Mouse (Mus musculus) forebrain, postnatal 0 days (tissue): ENCODE results near the gene Gimap8. TPM values are rescaled to one million over a fixed set of nuclear protein-coding genes. Genes with fewer than 3 reads are reported as not detected.

ENCODE experiments used
- ATAC-seq: fragments of 200-750 bp; cut with Nextera tagmentation; 2 replicates; pipeline ENCODE4 v1.8.0; 2017; ENCODE audit warnings: mild to moderate bottlenecking, moderate library complexity
- DNase-seq: peaks from one replicate; pipeline ENCODE4 v3.0.0-alpha.2; 2015
- H3K27ac ChIP-seq: fragments of 300-500 bp; sonication (generic); 2 replicates; pipeline ENCODE4 v1.5.1; 2014; ENCODE audit warnings: low read depth, mild to moderate bottlenecking, antibody characterized with exemption, low read length, moderate library complexity, mixed read lengths
- H3K27me3 ChIP-seq: fragments of 300-500 bp; sonication (generic); 2 replicates; pipeline ENCODE4 v1.6.1; 2014; ENCODE audit warnings: mild to moderate bottlenecking, low read length, mixed read lengths; ENCODE audit not compliant: insufficient read depth
- H3K36me3 ChIP-seq: fragments of 300-500 bp; sonication (generic); 2 replicates; pipeline ENCODE4 v1.6.1; 2014; ENCODE audit warnings: mild to moderate bottlenecking, moderate library complexity; ENCODE audit not compliant: insufficient read depth
- H3K4me1 ChIP-seq: fragments of 300-500 bp; sonication (generic); 2 replicates; pipeline ENCODE4 v1.6.1; 2014; ENCODE audit warnings: antibody characterized with exemption; ENCODE audit not compliant: insufficient read depth
- H3K4me2 ChIP-seq: fragments of 300-500 bp; sonication (generic); 2 replicates; pipeline ENCODE4 v1.6.1; 2014; ENCODE audit warnings: low read depth, mild to moderate bottlenecking, moderate library complexity
- H3K4me3 ChIP-seq: fragments of 300-500 bp; sonication (generic); 2 replicates; pipeline ENCODE4 v1.5.1; 2014; ENCODE audit warnings: low read depth, low read length, mixed read lengths
- H3K9ac ChIP-seq: fragments of 300-500 bp; sonication (generic); 2 replicates; pipeline ENCODE4 v1.6.1; 2014; ENCODE audit warnings: mild to moderate bottlenecking
- H3K9me3 ChIP-seq: fragments of 300-500 bp; sonication (generic); 2 replicates; pipeline ENCODE4 v1.6.1; 2016; ENCODE audit warnings: low read length
- CTCF ChIP-seq: sonication (generic); IDR thresholded peaks from 2 replicates; pipeline ENCODE4 v1.5.1; 2016; ENCODE audit warnings: antibody characterized with exemption, control low read depth, low read depth
- WGBS: fragments of 180-500 bp; shearing (Covaris S2); extraction: QIAGEN DNeasy Blood & Tissue Kit; methylation state at CpG from one replicate; pipeline ENCODE4 v1.1.7; 2014; 5-methylcytosine and 5-hydroxymethylcytosine counted together
- polyA plus RNA-seq: library from polyadenylated mRNA; unstranded; fragments of >200 nt; fragmentation: Nextera tagmentation; extraction: Ambion mirVana; gene quantifications from 2 replicates; pipeline ENCODE4 v1.2.1, GENCODE M21; 2015
- total RNA-seq: library from RNA; depleted of rRNA; stranded (reverse); fragments of >200 nt; gene quantifications from 2 replicates; pipeline ENCODE4 v1.2.3, GENCODE M21; 2014

The Gimap8 gene
- total and polyA plus RNA-seq, 2 experiments from 2014 or later: 0.46 to 2.2 TPM

DNA sequence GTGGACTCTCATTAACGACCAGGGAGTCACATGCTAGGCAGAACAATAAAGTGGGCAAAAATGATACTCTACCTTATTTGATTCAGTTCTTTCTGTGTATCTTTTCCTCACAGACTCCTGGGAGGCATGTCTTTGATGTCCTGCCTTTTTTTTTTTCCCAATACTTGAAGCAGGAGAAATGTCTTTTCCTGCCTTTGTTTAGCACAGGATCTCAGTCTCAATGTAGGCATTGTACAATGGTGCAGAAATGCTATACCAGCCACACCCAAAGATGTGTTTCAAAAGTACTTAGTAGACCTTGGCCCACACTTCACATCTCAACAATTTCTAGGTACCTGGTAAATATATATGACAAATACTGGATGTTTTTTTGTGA is 50.5 kb downstream of the Gimap8 start:
- 16% methylated on average over 1 of the region's 1 CpGs for WGBS
- no peak for ATAC-seq
- no peak overlapping the region for H3K4me2 ChIP-seq
- DNase-seq: no peak
- H3K36me3 ChIP-seq: no peaks in the 10 kb centered on the region
- TF ChIP-seq CTCF: no peak
- H3K9ac ChIP-seq: no peak overlapping the region
- H3K27ac ChIP-seq: no peak overlapping the region
- H3K9me3 ChIP-seq: no peaks in the 10 kb centered on the region
- H3K4me3 ChIP-seq: no peak overlapping the region
- H3K27me3 ChIP-seq: no peaks in the 10 kb centered on the region
- no peaks in the 10 kb centered on the region for H3K4me1 ChIP-seq

DNA sequence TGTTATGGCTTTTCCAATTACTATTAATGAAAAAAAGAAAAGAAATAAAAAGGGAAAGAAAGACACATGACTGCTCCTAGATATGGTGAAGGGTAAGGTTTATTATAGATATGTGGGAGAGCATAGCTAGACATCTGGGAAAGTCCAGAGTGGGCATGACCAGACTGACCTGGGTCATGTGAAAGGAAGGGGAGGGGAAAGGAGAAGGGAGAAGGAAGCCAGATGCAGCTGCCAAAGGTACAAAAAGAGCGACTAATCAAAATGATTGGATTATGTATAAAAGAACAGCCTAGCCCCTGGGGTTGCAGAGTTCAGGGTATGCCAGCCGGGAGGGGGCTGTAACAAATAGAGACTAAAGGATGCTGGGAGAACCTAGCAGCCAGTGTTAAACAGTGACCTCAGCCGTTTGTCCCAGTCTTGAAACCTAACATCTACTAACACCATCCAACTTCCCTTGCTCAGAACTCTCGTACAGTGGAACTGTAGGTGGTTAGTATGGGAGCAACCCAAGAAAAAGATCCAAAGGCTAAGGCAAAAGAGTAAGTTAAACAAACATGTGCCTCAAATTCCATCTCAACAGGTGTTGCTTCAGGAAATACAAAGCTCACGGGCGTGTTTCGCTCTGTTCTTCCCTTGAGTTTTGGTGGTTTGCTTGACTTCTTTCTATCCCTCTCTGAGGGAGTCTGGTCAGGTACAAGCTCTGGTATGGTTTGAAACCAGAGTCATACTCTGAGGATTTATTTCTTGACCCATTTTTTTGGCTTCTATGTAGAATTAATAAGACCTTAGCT is 51.2 kb downstream of the Gimap8 start:
- ATAC-seq: no peak
- no peaks in the 10 kb centered on the region for H3K36me3 ChIP-seq
- no peaks in the 10 kb centered on the region for H3K4me1 ChIP-seq
- H3K4me3 ChIP-seq: no peak overlapping the region
- 74% methylated on average over 7 of the region's 7 CpGs for WGBS
- no peaks in the 10 kb centered on the region for H3K27me3 ChIP-seq
- no peak overlapping the region for H3K27ac ChIP-seq
- H3K9me3 ChIP-seq: no peaks in the 10 kb centered on the region
- DNase-seq: no peak
- no peak for TF ChIP-seq CTCF
- no peak overlapping the region for H3K9ac ChIP-seq
- no peak overlapping the region for H3K4me2 ChIP-seq

DNA sequence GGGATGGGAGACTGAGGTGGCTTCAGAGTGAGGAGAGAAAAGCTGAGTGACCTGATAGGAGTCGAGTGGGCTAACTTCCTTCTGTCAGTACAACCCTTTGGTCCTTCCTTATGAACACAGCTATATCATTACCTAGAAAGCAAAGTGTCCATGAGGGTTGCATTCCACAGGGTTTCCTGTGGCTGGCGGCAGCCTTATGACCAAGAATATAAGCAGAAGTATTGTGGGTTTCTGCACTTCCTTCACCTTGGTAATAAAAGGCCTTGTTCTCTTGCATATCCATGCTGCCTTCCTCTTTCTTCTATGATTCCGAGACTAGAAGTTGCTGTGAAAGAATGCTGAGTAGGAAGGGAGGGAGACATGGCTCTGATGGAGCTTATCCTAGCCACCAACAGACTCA is 51.9 kb downstream of the Gimap8 start:
- Histone ChIP-seq H3K27me3 (no peaks in the 10 kb centered on the region), H3K4me1 (no peaks in the 10 kb centered on the region), H3K9ac (no peak overlapping the region), H3K27ac (no peak overlapping the region), H3K4me3 (no peak overlapping the region), H3K36me3 (no peaks in the 10 kb centered on the region), H3K4me2 (no peak overlapping the region), H3K9me3 (no peaks in the 10 kb centered on the region)
- ATAC-seq (no peak), DNase-seq (no peak)
- no peak for TF ChIP-seq CTCF
- WGBS: 83% methylated on average over 3 of the region's 3 CpGs

DNA sequence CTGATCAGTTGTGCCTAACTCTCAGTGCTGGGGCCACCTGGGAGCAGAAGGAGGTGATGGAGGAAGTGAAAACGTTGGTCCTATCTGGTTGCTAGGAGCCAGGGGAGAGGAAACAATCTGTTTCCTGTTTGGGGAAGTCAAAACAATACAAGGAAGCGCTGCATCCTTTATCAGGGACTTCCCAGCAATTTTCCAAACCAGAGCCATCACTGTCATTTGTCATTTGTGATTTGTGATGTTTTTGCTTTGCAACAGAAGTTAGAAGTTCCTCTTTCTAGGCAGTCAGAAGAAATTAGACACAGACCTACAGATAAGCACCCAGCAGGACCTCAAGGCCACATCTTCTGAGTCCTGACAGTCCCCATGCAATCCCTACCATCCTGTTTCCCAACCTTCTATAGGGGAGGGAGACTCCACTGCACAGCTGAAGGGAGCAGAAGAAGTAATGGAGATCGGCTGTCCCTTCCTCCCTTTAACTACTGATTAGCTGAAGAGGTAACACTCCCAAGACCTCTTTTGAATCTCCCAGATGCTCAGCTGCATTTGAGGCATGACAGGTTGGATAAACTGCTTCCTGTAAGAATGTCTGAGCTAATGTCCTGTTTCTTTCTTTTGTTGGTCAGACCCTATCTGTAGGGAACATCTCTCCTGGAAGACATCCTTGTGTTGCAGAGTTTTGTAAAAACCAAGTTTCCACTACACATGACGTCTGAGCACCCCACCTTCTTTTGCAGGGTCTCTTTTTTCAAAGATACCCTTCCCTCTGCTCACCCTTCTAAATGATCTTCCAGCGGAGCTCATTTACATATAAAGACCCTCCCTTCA is 53.4 kb downstream of the Gimap8 start:
- Histone ChIP-seq H3K9ac (no peak overlapping the region), H3K4me1 (no peaks in the 10 kb centered on the region), H3K4me3 (no peak overlapping the region), H3K27ac (no peak overlapping the region), H3K27me3 (no peaks in the 10 kb centered on the region), H3K36me3 (no peaks in the 10 kb centered on the region), H3K9me3 (no peaks in the 10 kb centered on the region), H3K4me2 (no peak overlapping the region)
- 60% methylated on average over 5 of the region's 5 CpGs for WGBS
- TF ChIP-seq CTCF: no peak
- DNase-seq (no peak), ATAC-seq (no peak)

DNA sequence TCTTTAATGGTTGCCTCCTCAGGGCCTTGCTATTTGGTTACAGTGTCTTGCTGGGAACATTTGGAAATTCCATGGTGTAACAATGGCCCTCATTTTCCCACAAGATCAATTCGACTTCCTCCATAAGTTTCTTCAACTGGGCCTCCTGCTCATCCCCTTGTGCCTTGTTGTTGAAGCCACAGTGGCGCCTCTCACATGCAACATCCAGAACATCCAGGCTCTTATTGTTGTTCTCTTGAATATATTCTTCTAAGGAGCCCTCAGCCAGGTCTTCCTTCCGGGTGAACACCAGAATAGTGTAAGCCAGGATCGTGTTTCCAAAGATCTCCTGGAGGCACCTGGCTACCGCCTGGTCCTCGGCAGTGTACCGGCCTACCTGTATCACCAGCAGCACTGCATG is 55.1 kb downstream of the Gimap8 start:
- no peak for ATAC-seq

DNA sequence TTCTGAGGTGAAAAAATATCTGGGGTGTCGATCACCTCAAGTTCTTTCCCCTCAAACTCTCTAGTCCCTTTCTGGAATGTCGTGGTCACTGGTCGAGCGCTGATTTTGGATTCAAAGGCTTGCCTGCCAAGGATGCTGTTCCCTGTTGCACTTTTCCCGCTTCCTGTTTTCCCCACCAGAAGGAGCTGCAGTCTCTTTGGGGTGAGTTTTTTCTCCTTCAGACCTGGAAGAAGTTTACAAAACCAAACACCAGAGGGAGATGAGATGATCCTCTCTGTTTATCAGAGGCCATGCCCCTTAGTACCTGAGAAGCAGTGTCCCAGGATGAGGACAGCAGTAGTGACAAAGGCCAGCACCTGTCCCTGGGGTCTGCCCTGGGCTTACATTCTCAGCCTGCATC is 55.6 kb downstream of the Gimap8 start:
- Histone ChIP-seq H3K27me3 (no peaks in the 10 kb centered on the region), H3K9me3 (no peaks in the 10 kb centered on the region), H3K4me1 (no peaks in the 10 kb centered on the region), H3K27ac (no peak overlapping the region), H3K9ac (no peak overlapping the region), H3K36me3 (no peaks in the 10 kb centered on the region), H3K4me3 (no peak overlapping the region), H3K4me2 (no peak overlapping the region)
- no peak for ATAC-seq
- WGBS: 74% methylated on average over 5 of the region's 5 CpGs
- no peak for DNase-seq
- TF ChIP-seq CTCF: no peak

More for the DNA sequence above, 55.1 kb downstream of the Gimap8 start:
- Histone ChIP-seq H3K4me2 (no peak overlapping the region), H3K9me3 (no peaks in the 10 kb centered on the region), H3K4me3 (no peak overlapping the region), H3K36me3 (no peaks in the 10 kb centered on the region), H3K27ac (no peak overlapping the region), H3K27me3 (no peaks in the 10 kb centered on the region), H3K9ac (no peak overlapping the region), H3K4me1 (no peaks in the 10 kb centered on the region)
- WGBS: 87% methylated on average over 7 of the region's 7 CpGs
- no peak for DNase-seq
- TF ChIP-seq CTCF: no peak

DNA sequence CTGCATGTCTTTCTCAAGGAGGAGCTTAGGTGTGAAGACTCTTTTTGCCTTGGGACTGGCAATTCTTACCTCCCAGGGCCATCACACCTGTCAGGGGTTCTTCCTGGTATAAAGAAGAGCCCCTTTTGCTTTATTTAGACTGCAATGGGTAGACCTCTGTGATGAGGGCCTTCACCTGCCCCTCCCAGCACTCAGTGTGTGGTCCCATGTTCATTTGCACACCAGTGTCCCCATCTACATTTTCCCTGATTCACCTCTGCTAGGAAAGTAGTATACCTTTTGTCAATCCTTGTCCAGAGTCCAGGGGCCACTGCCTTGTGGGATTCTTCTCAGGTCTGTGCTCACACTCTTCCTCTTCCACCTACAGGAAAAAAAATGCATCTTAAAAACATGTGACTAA is 57.1 kb downstream of the Gimap8 start:
- Histone ChIP-seq H3K9ac (no peak overlapping the region), H3K4me1 (no peaks in the 10 kb centered on the region), H3K4me2 (no peak overlapping the region), H3K36me3 (no peaks in the 10 kb centered on the region), H3K4me3 (no peak overlapping the region), H3K9me3 (no peaks in the 10 kb centered on the region), H3K27me3 (no peaks in the 10 kb centered on the region), H3K27ac (no peak overlapping the region)
- ATAC-seq (no peak), DNase-seq (no peak)
- no peak for TF ChIP-seq CTCF
